Mouse (Mus musculus) liver, embryonic 12.5 days (tissue): Measurements from ENCODE around the gene Kif26b. TPM values are rescaled to one million over a fixed set of nuclear protein-coding genes. Genes with fewer than 3 reads are reported as not detected.
A peak's percentile ranks its signal among the peaks of the same experiment; 100 is the strongest.

ENCODE experiments used
- ATAC-seq: fragments of 200-750 bp; cut with Nextera tagmentation; 2 replicates; pipeline ENCODE4 v1.8.0; 2017; ENCODE audit warnings: moderate number of reproducible peaks, mild to moderate bottlenecking, moderate library complexity
- H3K27ac ChIP-seq: fragments of 300-500 bp; sonication (generic); 2 replicates; pipeline ENCODE4 v1.5.1; 2016; ENCODE audit warnings: mild to moderate bottlenecking
- H3K27me3 ChIP-seq: fragments of 300-500 bp; sonication (generic); replicated peaks from 2 replicates; pipeline ENCODE4 v1.6.1; 2016; ENCODE audit warnings: mild to moderate bottlenecking, moderate library complexity
- H3K36me3 ChIP-seq: fragments of 300-500 bp; sonication (generic); 2 replicates; pipeline ENCODE4 v1.6.1; 2016; ENCODE audit warnings: mild to moderate bottlenecking, moderate library complexity
- H3K4me1 ChIP-seq: fragments of 300-500 bp; sonication (generic); 2 replicates; pipeline ENCODE4 v1.6.1; 2016
- H3K4me2 ChIP-seq: fragments of 300-500 bp; sonication (generic); 2 replicates; pipeline ENCODE4 v1.6.1; 2016; ENCODE audit warnings: mild to moderate bottlenecking, moderate library complexity
- H3K4me3 ChIP-seq: fragments of 300-500 bp; sonication (generic); 2 replicates; pipeline ENCODE4 v1.5.1; 2016; ENCODE audit warnings: mild to moderate bottlenecking, moderate library complexity
- H3K9ac ChIP-seq: fragments of 300-500 bp; sonication (generic); 2 replicates; pipeline ENCODE4 v1.6.1; 2016; ENCODE audit warnings: mild to moderate bottlenecking, moderate library complexity
- H3K9me3 ChIP-seq: fragments of 300-500 bp; sonication (generic); replicated peaks from 2 replicates; pipeline ENCODE4 v1.6.1; 2016; ENCODE audit warnings: mild to moderate bottlenecking, moderate library complexity
- WGBS: fragments of 180-500 bp; shearing (Covaris S2); methylation state at CpG from one replicate; pipeline ENCODE4 v1.1.7; 2016; ENCODE audit not compliant: insufficient replicate concordance; 5-methylcytosine and 5-hydroxymethylcytosine counted together
- polyA plus RNA-seq: library from polyadenylated mRNA; unstranded; fragments of >200 nt; fragmentation: Nextera tagmentation; extraction: Ambion mirVana; gene quantifications from 2 replicates; pipeline ENCODE4 v1.2.1, GENCODE M21; 2016

Kif26b gene
- polyA plus RNA-seq, 1 experiment from 2014 or later, result 0.67 TPM

DNA sequence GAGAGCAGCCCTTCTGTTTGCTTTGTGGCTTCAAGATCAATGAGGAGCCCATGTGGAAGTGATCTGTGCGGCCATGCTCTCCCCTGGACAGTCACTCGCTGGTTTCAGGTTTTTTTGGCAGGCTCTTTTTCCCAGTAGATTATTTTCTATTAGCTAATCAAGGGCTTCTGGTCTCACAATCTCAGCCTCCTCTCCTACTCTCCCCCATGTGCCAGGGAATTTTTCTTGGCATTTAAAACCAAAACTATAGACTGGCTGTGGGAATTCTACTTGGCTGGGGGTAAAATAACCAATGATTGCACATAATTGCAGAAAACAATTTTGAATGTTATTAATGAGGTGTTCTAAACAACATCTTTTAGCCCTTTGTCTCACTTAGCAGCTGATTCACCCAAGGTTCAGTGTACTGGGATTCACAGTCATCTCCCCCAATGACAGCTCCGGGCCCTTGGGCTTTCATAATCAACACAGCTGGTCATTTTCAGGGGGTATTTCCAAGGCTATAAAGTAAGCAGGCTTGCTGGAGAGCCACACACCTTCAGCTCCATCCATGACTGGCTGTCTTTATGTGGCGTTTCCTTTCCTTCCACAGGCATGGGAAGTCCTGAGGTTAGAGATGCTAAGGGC, 44.6 kb downstream of the Kif26b start:
- Histone ChIP-seq H3K9me3 (no peaks in the 10 kb centered on the region), H3K4me1 (no peaks in the 10 kb centered on the region), H3K4me3 (no peak overlapping the region), H3K27me3 (0 out of 2 replicates have a peak, but pooled peaks cover 3% of the 10 kb centered on the region), H3K4me2 (no peak overlapping the region), H3K27ac (no peak overlapping the region), H3K9ac (no peak overlapping the region), H3K36me3 (no peaks in the 10 kb centered on the region)
- ATAC-seq, result no peak
- 55% methylated on average over 4 of the region's 4 CpGs for WGBS

GRCm38 (mm10) chr1:178575706-178576105, 46.8 kb downstream of the Kif26b start:
- 0 out of 2 replicates have a peak, but pooled peaks cover 3% of the 10 kb centered on the region for H3K27me3 ChIP-seq
- H3K4me3 ChIP-seq, result no peak overlapping the region
- H3K9me3 ChIP-seq, result no peaks in the 10 kb centered on the region
- H3K4me1 ChIP-seq, result no peaks in the 10 kb centered on the region
- no peak overlapping the region for H3K9ac ChIP-seq
- no peak for ATAC-seq
- WGBS, result 66% methylated on average over 2 of the region's 2 CpGs
- no peaks in the 10 kb centered on the region for H3K36me3 ChIP-seq
- no peak overlapping the region for H3K4me2 ChIP-seq
- no peak overlapping the region for H3K27ac ChIP-seq

GRCm38 (mm10) chr1:178576926-178577325, 48.0 kb downstream of the Kif26b start:
- H3K4me1 ChIP-seq, result no peaks in the 10 kb centered on the region
- no peak overlapping the region for H3K9ac ChIP-seq
- H3K4me2 ChIP-seq, result no peak overlapping the region
- no peak overlapping the region for H3K4me3 ChIP-seq
- no peak overlapping the region for H3K27ac ChIP-seq
- 0 out of 2 replicates have a peak, but pooled peaks cover 3% of the 10 kb centered on the region for H3K27me3 ChIP-seq
- H3K9me3 ChIP-seq, result no peaks in the 10 kb centered on the region
- no peak for ATAC-seq
- H3K36me3 ChIP-seq, result no peaks in the 10 kb centered on the region
- 57% methylated on average over 3 of the region's 3 CpGs for WGBS

DNA sequence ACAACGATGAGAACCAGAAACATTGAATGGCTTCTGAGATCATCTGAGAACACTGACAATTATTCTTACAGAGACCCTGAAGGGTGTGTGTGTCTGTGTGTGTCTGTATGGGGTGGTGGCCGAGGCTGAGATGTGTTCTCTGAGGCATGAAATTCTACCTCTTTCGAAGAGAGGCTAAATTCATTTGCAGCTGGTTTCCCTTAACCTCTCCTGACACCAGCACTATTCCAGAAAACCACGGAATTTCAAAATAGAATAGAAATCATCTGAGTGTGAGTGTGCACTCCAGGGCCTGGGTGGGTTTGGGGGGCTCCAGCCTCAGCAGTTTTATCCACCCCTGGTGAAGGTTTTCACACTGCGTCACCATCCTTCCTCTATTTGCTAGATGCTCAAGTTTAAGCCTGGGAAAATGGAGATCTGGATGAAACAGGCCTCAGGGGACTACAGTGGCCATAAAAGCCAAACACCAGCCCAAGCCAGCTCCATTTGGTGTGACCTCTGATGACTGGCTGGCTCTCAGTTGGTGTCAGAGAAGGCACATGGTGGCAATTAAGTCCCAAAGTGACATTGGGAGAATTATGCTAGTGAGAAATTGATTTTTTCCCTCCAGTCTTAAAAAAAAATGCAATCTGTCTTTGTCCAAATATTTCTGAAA, 56.6 kb downstream of the Kif26b start:
- Histone ChIP-seq H3K9ac (no peak overlapping the region), H3K4me1 (no peaks in the 10 kb centered on the region), H3K27ac (no peak overlapping the region), H3K9me3 (no peaks in the 10 kb centered on the region), H3K4me3 (no peak overlapping the region), H3K27me3 (0 out of 2 replicates have a peak, but pooled peaks cover 4% of the 10 kb centered on the region), H3K36me3 (no peaks in the 10 kb centered on the region), H3K4me2 (no peak overlapping the region)
- no peak for ATAC-seq
- whole genome bisulfite sequencing, result 64% methylated on average over 5 of the region's 5 CpGs

GRCm38 (mm10) chr1:178590229-178591171, 61.6 kb downstream of the Kif26b start:
- no peak overlapping the region for H3K4me3 ChIP-seq
- no peaks in the 10 kb centered on the region for H3K36me3 ChIP-seq
- no peaks in the 10 kb centered on the region for H3K9me3 ChIP-seq
- no peaks in the 10 kb centered on the region for H3K27me3 ChIP-seq
- no peak overlapping the region for H3K27ac ChIP-seq
- H3K9ac ChIP-seq, result no peak overlapping the region
- no peaks in the 10 kb centered on the region for H3K4me1 ChIP-seq
- WGBS, result 57% methylated on average over 13 of the region's 13 CpGs
- no peak for ATAC-seq
- H3K4me2 ChIP-seq, result no peak overlapping the region

DNA sequence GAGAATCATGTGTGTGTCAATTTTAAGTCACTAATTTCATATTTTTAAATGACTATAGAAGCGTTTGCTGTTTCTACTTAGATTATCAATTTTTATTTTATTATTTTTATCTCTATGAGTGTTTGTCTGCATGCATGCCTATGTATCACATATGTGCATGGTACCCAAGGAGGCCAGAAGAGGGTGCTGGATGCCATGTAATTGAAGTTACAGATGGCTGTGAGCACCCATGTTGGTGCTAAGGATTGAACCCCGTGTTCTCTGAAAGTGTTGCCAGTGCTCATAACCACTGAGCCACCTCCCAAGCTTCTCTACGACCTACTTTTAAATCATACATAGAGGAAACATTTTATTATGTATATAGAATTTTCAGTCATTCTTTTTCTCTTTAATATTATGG, 68.2 kb downstream of the Kif26b start:
- no peak overlapping the region for H3K4me3 ChIP-seq
- no peaks in the 10 kb centered on the region for H3K27me3 ChIP-seq
- H3K4me1 ChIP-seq, result no peaks in the 10 kb centered on the region
- ATAC-seq, result no peak
- H3K27ac ChIP-seq, result no peak overlapping the region
- H3K4me2 ChIP-seq, result no peak overlapping the region
- H3K36me3 ChIP-seq, result no peaks in the 10 kb centered on the region
- 77% methylated on average over 3 of the region's 3 CpGs for WGBS
- H3K9me3 ChIP-seq, result no peaks in the 10 kb centered on the region
- no peak overlapping the region for H3K9ac ChIP-seq

DNA sequence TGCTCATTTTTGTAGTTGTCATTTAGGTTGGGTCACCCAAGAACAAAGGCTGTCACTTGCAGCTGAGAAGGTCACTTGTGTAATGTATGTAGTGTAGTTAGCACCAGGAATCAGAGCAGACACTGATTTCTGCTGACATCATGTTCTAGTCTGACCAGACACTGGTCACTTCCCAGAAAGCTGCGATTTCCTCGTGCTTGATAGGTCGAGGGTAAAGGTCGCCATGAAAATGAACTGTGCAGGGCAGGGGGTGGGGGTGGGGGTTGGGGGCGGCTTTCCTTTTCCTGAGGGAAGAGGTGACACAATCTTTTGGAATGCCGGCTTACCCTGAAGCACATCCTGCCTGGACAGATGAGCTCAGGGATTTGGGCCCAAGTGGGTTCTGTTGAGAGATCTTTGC, 68.8 kb downstream of the Kif26b start:
- ATAC-seq, result peak; percentile 30; the same call in 1 of the 2 replicates
- H3K4me3 ChIP-seq, result no peak overlapping the region
- no peak overlapping the region for H3K4me2 ChIP-seq
- H3K27me3 ChIP-seq, result no peaks in the 10 kb centered on the region
- no peaks in the 10 kb centered on the region for H3K4me1 ChIP-seq
- H3K9me3 ChIP-seq, result no peaks in the 10 kb centered on the region
- H3K27ac ChIP-seq, result no peak overlapping the region
- H3K9ac ChIP-seq, result no peak overlapping the region
- no peaks in the 10 kb centered on the region for H3K36me3 ChIP-seq
- WGBS, result 37% methylated on average over 6 of the region's 6 CpGs

DNA sequence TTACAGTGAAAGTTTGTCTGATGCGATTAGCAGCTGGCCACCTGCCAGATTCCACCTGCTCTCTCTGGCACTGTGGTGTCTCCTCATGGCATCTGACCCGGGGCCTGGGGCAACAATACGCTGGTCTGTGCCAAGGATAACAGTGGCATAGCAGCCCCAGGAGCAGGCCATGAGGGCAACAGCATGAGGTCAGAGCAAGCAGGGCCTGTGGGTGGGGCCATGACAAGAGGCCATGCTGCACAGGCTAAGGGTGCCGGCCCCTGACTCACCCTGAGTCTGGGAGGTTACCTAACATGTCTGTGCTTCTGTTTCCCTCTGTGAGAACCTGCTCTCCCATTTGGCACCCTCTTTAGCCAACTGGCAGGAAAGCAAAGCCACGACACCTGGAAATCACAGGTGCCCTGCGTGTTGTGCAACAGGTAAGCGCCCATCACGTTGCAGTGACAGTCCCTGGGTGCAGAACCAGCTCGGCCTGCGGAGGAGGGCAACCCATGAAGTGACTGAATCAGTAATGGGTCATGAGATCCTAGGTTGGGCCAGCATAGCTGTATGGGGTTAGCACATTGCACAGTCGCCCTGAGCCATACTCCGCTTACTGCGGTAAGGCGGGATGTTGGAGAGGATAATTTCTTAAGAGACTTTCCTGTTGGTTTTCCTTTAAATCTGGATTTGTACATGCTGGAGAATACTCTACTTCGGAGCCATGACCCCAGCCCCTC, 72.1 kb downstream of the Kif26b start:
- no peaks in the 10 kb centered on the region for H3K36me3 ChIP-seq
- no peak for ATAC-seq
- no peak overlapping the region for H3K9ac ChIP-seq
- H3K4me3 ChIP-seq, result no peak overlapping the region
- H3K9me3 ChIP-seq, result no peaks in the 10 kb centered on the region
- H3K4me1 ChIP-seq, result no peaks in the 10 kb centered on the region
- no peak overlapping the region for H3K4me2 ChIP-seq
- 76% methylated on average over 15 of the region's 15 CpGs for WGBS
- H3K27me3 ChIP-seq, result no peaks in the 10 kb centered on the region
- no peak overlapping the region for H3K27ac ChIP-seq

DNA sequence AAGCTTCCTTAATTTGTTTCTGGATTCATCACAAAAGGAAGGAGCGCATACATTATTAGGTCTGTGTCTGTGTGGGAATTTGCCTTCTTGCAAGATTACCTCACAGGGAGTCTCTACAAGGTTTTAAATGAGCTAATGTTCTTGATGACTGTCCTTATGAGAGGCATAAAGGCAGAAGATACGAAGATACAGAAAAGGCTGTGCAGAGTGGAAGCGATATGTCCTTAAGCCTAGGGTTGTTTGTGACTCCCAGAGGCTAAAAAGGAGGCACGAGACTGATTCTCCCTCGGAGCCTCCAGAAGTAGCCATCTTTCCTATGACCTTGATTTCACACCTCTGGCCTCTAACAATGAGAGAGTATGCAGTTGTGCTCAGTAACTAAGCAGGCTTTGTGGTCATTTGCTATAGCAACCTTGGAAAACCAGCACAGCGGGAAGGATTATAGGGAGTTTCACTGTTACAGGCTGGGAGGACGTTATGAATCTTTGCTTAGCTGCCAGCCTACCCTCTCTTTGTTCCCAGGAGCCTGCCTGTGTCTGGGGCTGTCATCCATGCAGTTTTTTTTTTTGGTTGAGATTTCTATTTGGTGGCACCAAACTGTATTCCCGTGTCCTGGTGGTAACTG, 80.3 kb downstream of the Kif26b start:
- H3K4me2 ChIP-seq, result no peak overlapping the region
- H3K27me3 ChIP-seq, result peaks cover 13% of the 10 kb centered on the region; the same call in 1 of the 2 replicates
- H3K36me3 ChIP-seq, result no peaks in the 10 kb centered on the region
- no peaks in the 10 kb centered on the region for H3K4me1 ChIP-seq
- H3K4me3 ChIP-seq, result no peak overlapping the region
- WGBS, result 57% methylated on average over 8 of the region's 8 CpGs
- no peak for ATAC-seq
- no peak overlapping the region for H3K27ac ChIP-seq
- no peak overlapping the region for H3K9ac ChIP-seq
- H3K9me3 ChIP-seq, result no peaks in the 10 kb centered on the region

- Histone ChIP-seq H3K4me3 (no peak overlapping the region), H3K27me3 (peaks cover 13% of the 10 kb centered on the region; the same call in 1 of the 2 replicates), H3K4me2 (no peak overlapping the region), H3K9me3 (no peaks in the 10 kb centered on the region), H3K9ac (no peak overlapping the region), H3K36me3 (no peaks in the 10 kb centered on the region), H3K4me1 (no peaks in the 10 kb centered on the region), H3K27ac (no peak overlapping the region)
- ATAC-seq, result no peak
- WGBS, result 73% methylated on average over 15 of the region's 15 CpGs
Measured at GRCm38 (mm10) chr1:178611512-178611911, 82.6 kb downstream of the Kif26b start.

DNA sequence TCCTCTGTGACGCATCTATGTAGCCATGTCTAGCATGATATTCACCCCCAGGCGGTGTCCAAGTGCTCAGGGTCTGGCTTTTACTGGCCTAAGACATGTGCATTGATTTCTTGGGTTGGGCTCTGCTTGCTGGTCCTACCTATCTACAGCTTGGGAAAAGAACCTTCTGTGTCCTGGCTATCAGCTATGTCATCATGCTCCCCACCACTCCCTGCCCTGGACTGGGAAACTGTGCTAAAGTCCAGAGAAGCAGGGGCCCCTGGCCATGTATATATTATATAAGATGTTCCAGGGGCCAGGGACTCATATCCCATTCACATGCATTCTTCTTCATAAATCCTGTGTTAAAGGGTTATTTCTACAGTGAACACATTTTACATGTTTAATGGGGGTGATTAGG, 92.4 kb downstream of the Kif26b start:
- WGBS, result 72% methylated on average over 2 of the region's 2 CpGs
- Histone ChIP-seq H3K4me2 (no peak overlapping the region), H3K27ac (no peak overlapping the region), H3K9ac (no peak overlapping the region), H3K27me3 (no peaks in the 10 kb centered on the region; the same call in 1 of the 2 replicates), H3K36me3 (no peaks in the 10 kb centered on the region), H3K9me3 (no peaks in the 10 kb centered on the region), H3K4me3 (no peak overlapping the region), H3K4me1 (no peaks in the 10 kb centered on the region)
- ATAC-seq, result no peak
